Mouse (Mus musculus): Measurements from ENCODE around the gene Upp1.

- TF ChIP-seq CTCF (conservative IDR thresholded peaks at IDR 0.05; ENCODE audit: low read length) = no peak
- TF ChIP-seq NANOG (IDR thresholded peaks at IDR 0.05; ENCODE audit: borderline replicate concordance, low read length) = no peak
These were observed 27.2 kb downstream of the Upp1 start for GRCm38 (mm10) chr11:9145113-9145512.
